Mouse (Mus musculus): ENCODE measurements around the gene Erfe. TPM values are rescaled to one million over a fixed set of nuclear protein-coding genes. Genes with fewer than 3 reads are reported as not detected.
A peak's percentile ranks its signal among the peaks of the same experiment; 100 is the strongest.

Gene Erfe
- polyA plus RNA-seq, 1 experiment from 2014 or later = 1.8 TPM

DNA sequence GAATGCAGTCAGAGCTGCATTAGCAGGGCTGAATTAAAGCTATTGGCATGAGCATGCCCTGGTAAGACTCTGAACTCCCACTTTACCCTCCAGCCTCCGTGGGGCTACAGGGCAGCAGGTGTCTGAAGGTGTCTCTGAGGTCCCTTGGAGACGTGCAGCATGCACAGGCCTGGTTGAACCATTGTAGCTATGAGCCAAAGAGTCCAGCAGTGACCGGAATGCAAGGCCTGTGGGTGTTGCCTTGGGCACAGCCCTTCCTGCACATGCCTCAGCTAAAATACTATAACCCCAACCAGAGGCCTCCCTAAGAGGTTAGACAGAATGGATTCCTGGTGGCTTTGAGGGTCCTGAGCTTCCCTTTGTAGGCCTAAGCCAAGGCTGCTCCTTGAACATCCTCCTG, 15.0 kb upstream of the Erfe start:
- peaks cover 28% of the 10 kb centered on the region for H3K27me3 ChIP-seq (replicated peaks; ENCODE audit: low read depth, poor library complexity, severe bottlenecking)
- WGBS = 80% methylated on average over 3 of the region's 3 CpGs
- peaks cover 11% of the 10 kb centered on the region; the same call in 1 of the 2 replicates for H3K4me1 ChIP-seq
- no peak overlapping the region for H3K27ac ChIP-seq (replicated peaks)
- no peak overlapping the region for H3K4me3 ChIP-seq
- no peaks in the 10 kb centered on the region for H3K9me3 ChIP-seq
- no peaks in the 10 kb centered on the region for H3K36me3 ChIP-seq (replicated peaks)
- DNase-seq (ENCODE audit: low spot score) = no peak

DNA sequence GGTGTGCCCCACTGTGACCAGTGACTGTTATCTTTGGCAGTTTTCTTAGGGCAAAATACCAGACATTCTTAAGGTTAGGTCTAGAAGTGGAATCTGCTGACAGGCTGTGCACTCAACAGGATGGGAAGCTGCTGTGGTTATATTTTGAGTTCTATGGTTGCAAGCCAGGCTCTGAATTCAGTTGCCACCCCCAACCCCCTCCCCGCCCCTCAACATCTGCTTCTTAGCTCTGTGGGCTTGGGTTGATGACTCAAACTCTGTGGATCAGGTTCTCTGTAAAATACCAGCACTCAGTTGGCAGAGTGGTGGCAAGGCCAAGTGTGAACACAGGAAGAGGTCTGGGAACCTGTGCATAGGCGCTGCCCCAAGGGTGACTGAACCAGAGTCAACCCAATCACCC, 14.0 kb upstream of the Erfe start:
- 92% methylated on average over 2 of the region's 2 CpGs for WGBS
- H3K27ac ChIP-seq (replicated peaks) = no peak overlapping the region
- H3K27me3 ChIP-seq (replicated peaks; ENCODE audit: low read depth, poor library complexity, severe bottlenecking) = peaks cover 18% of the 10 kb centered on the region; the same call in 1 of the 2 replicates
- DNase-seq (ENCODE audit: low spot score) = no peak
- no peak overlapping the region for H3K4me3 ChIP-seq
- H3K36me3 ChIP-seq (replicated peaks) = no peaks in the 10 kb centered on the region
- no peaks in the 10 kb centered on the region for H3K9me3 ChIP-seq
- H3K4me1 ChIP-seq = peaks cover 11% of the 10 kb centered on the region; the same call in 1 of the 2 replicates

DNA sequence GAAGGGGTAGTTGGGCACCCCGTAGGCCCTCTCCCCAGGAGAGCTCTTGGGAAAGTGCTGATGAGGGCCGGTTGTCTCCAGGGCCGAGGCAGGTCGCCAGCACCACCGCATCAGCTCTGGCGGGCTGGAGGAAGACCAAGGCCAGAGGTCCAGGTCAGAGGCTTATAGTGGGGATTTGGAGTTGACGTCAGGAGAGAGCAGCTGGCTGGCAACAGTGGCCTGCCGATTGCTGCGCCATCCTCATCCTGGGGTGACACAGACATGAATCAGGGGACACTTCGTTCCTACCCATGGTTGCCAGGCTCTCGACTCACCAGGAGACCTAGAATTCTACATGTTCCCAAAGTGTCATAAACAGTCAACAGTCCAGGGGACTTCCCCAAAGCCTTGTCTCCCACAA, 10.1 kb upstream of the Erfe start:
- no peaks in the 10 kb centered on the region; the same call in 1 of the 2 replicates for H3K27me3 ChIP-seq (replicated peaks; ENCODE audit: low read depth, poor library complexity, severe bottlenecking)

DNA sequence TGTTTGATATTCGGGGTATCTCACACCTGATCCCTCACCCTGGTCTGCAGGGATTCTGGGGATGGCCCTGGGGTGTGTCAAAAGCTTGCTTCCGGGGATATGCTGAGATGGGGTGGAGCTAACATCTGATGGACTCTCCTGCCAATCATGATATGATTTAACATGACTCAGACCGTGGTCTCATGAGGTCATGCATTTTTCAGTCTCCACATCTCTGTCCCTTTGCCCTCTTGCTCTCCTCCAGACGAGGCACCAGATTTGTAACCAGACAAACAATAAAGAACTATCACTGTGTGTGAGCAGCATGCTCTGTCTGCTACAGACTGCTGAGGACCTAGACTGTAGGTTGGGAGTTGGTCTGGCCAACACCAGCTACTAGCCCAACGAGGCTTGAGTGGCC, 4.1 kb upstream of the Erfe start:
- Histone ChIP-seq H3K27me3 (replicated peaks; ENCODE audit: low read depth, poor library complexity, severe bottlenecking) (peaks cover 25% of the 10 kb centered on the region), H3K36me3 (replicated peaks) (no peaks in the 10 kb centered on the region), H3K4me3 (no peak overlapping the region), H3K27ac (replicated peaks) (no peak overlapping the region), H3K4me1 (peaks cover 15% of the 10 kb centered on the region), H3K9me3 (no peaks in the 10 kb centered on the region; the same call in 1 of the 2 replicates)
- DNase-seq (ENCODE audit: low spot score) = no peak
- WGBS = 83% methylated on average over 5 of the region's 5 CpGs

More for the DNA sequence above, 10.1 kb upstream of the Erfe start:
- no peaks in the 10 kb centered on the region for H3K36me3 ChIP-seq (replicated peaks)
- H3K4me3 ChIP-seq = no peak overlapping the region
- no peak overlapping the region for H3K27ac ChIP-seq (replicated peaks)
- peaks cover 6% of the 10 kb centered on the region for H3K4me1 ChIP-seq
- no peak for DNase-seq (ENCODE audit: low spot score)
- 90% methylated on average over 11 of the region's 11 CpGs for WGBS
- H3K9me3 ChIP-seq = no peaks in the 10 kb centered on the region

DNA sequence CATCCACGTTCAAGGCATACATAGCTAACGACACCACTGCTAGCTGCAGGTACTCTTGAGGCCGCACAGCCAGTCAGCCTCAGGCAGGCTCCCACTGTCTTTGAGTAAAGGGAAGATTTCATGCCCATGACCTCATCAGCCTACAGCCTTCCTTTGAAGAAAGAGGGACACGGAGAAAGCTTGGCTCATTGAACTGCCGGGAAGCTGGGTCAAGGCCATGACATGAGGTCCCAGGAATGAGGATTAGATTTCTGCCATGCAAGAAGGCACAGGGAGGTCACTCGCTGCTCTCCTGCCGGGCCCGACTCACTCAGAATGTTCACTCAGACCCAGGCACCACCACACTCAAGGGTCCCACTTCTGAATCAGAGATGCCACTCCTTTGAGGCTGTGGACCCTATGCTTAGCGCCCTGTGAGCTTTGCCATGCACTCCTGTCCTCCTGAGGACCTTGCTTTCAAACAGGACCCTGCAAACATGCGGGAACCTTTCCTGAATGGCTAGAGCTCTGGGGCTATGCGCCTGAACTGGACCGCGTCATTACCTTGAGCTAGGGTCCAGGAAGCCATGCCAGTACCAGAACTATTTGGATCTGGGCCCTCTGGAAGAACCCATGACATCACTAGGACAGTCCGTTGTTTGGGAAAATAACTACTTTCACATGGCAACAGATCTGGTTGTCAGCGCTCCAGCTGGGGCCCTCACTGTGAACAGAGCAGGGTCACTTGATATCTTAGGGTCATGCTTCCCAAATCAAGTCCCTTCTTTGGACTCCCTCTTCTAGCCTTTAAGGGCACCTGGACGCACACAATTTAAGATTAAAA, 1.2 kb upstream of the Erfe start:
- no peak overlapping the region for H3K27ac ChIP-seq (replicated peaks)
- 88% methylated on average over 16 of the region's 16 CpGs for WGBS
- peaks cover 40% of the 10 kb centered on the region for H3K27me3 ChIP-seq (replicated peaks; ENCODE audit: low read depth, poor library complexity, severe bottlenecking)
- H3K9me3 ChIP-seq = no peaks in the 10 kb centered on the region; the same call in 1 of the 2 replicates
- no peak for DNase-seq (ENCODE audit: low spot score)
- H3K36me3 ChIP-seq (replicated peaks) = peaks cover 11% of the 10 kb centered on the region
- H3K4me1 ChIP-seq = peaks cover 20% of the 10 kb centered on the region
- no peak overlapping the region for H3K4me3 ChIP-seq

DNA sequence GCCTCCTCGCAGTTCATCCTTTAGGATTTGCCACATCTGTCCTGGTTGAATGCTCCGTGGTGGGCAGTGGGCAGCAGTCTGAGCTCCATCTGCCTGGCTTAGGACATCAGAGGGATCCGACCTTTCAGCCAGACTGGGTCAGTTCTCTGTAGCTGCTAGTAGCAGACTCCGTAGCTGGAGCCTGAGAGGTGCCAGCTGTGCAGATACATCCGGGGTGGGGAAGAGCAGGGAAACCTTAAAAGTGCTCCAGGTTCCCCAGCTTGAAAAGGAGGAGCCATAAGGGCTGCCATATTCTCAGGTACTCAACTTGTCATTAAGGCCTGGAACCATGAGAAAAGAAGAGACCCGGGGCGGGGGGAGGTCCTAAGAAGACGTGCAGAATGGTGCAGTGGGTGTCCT, 415 bp upstream of the Erfe start:
- H3K36me3 ChIP-seq (replicated peaks) = peaks cover 19% of the 10 kb centered on the region
- no peak for DNase-seq (ENCODE audit: low spot score)
- peak overlapping the region; percentile 84 for H3K27ac ChIP-seq (replicated peaks)
- H3K9me3 ChIP-seq = no peaks in the 10 kb centered on the region; the same call in 1 of the 2 replicates
- peaks cover 20% of the 10 kb centered on the region for H3K4me1 ChIP-seq
- 28% methylated on average over 8 of the region's 8 CpGs for WGBS
- peak overlapping the region; percentile 62 for H3K4me3 ChIP-seq
- peaks cover 40% of the 10 kb centered on the region for H3K27me3 ChIP-seq (replicated peaks; ENCODE audit: low read depth, poor library complexity, severe bottlenecking)

DNA sequence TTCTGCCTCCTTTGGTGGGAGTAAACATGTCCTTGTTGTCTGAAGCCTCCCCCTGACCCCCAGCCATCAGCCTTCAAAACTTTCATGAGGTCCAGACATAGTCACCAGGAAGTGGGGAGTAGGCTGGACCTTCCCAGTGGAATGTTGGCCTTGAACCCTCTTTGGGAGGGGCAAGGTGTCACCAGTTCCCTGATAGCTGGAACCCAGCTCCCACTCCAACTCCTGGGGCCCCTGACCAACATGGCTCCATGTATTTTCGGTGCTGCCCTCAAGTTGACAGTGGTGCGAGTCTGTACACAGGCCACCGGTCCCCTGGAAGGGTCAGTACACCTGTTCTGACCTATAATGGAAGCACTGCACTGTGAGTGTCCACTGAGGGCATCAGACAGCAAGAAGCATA, 1.1 kb downstream of the Erfe start:
- peaks cover 34% of the 10 kb centered on the region for H3K36me3 ChIP-seq (replicated peaks)

DNA sequence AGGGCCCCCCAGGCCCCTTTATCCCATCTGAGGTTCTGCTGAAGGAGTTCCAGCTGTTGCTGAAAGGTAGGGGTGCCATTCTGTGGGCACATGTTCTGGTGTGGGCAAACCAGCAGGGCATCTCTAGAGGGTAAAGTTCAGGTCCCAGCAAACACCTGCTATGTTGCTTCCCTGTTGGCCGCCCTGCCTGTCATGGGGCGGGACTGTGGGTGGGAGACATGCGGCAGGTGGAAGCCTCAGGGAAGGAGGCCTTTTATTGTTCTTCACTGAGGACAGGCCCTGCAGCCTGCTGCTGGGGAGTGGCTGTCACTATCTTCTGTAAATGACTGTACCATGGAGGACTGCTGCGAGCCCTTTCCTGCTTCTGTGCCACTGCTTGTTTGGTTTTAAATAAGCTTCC, 3.2 kb downstream of the Erfe start:
- Histone ChIP-seq H3K27me3 (replicated peaks; ENCODE audit: low read depth, poor library complexity, severe bottlenecking) (peaks cover 40% of the 10 kb centered on the region), H3K4me1 (peaks cover 20% of the 10 kb centered on the region), H3K27ac (replicated peaks) (no peak overlapping the region), H3K9me3 (no peaks in the 10 kb centered on the region; the same call in 1 of the 2 replicates), H3K4me3 (no peak overlapping the region), H3K36me3 (replicated peaks) (peaks cover 55% of the 10 kb centered on the region)
- no peak for DNase-seq (ENCODE audit: low spot score)
- 74% methylated on average over 4 of the region's 4 CpGs for WGBS

More for the DNA sequence above, 1.1 kb downstream of the Erfe start:
- DNase-seq (ENCODE audit: low spot score) = no peak
- no peaks in the 10 kb centered on the region; the same call in 1 of the 2 replicates for H3K9me3 ChIP-seq
- H3K4me1 ChIP-seq = peaks cover 20% of the 10 kb centered on the region
- 98% methylated on average over 3 of the region's 3 CpGs for WGBS
- H3K27ac ChIP-seq (replicated peaks) = no peak overlapping the region
- H3K27me3 ChIP-seq (replicated peaks; ENCODE audit: low read depth, poor library complexity, severe bottlenecking) = peaks cover 40% of the 10 kb centered on the region
- H3K4me3 ChIP-seq = no peak overlapping the region; the same call in 1 of the 2 replicates

DNA sequence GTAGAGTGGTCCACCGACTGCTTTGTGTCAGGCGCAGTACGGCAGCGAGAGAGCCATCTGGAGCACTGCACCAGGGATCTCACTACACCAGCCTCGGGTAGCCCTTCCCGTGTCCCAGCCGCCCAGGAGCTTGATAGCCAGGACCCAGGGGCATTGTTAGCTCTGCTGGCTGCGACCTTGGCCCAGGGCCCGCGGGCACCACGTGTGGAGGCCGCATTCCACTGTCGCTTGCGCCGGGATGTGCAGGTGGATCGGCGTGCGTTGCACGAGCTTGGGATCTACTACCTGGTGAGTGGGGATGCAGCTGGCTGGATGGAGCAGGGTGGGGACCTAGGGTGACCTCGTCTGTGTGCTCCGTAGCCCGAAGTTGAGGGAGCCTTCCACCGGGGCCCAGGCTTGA, 3.8 kb downstream of the Erfe start:
- Histone ChIP-seq H3K36me3 (replicated peaks) (peaks cover 62% of the 10 kb centered on the region), H3K4me1 (peaks cover 20% of the 10 kb centered on the region), H3K27ac (replicated peaks) (no peak overlapping the region), H3K4me3 (no peak overlapping the region), H3K27me3 (replicated peaks; ENCODE audit: low read depth, poor library complexity, severe bottlenecking) (peaks cover 36% of the 10 kb centered on the region), H3K9me3 (no peaks in the 10 kb centered on the region)
- 90% methylated on average over 23 of the region's 23 CpGs for WGBS
- no peak for DNase-seq (ENCODE audit: low spot score)

DNA sequence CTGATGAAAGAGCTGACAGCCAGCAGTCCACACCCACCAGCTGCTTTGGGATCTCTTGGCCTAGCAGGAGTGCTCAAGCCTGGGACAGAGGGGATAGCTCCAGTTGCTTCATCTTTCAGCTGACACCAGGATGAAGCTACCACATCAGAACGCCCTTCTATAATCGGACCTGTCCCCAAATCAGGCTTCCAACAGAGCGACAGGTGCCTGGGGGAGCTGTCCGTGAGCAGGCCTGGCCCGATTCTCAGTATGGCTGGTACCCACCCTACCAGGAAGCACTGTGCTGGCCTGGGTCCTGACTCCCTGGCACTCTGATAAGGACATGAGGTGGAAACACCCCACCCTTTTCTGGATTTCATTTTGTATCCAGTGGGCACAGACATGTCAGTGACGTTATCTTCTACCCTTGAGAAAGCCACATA, 7.2 kb downstream of the Erfe start:
- no peaks in the 10 kb centered on the region for H3K9me3 ChIP-seq
- H3K36me3 ChIP-seq (replicated peaks) = peaks cover 95% of the 10 kb centered on the region
- no peak overlapping the region for H3K4me3 ChIP-seq
- H3K4me1 ChIP-seq = peaks cover 3% of the 10 kb centered on the region; the same call in 1 of the 2 replicates
- DNase-seq (ENCODE audit: low spot score) = no peak
- no peak overlapping the region for H3K27ac ChIP-seq (replicated peaks)
- peaks cover 2% of the 10 kb centered on the region; the same call in 1 of the 2 replicates for H3K27me3 ChIP-seq (replicated peaks; ENCODE audit: low read depth, poor library complexity, severe bottlenecking)
- 94% methylated on average over 6 of the region's 6 CpGs for WGBS

DNA sequence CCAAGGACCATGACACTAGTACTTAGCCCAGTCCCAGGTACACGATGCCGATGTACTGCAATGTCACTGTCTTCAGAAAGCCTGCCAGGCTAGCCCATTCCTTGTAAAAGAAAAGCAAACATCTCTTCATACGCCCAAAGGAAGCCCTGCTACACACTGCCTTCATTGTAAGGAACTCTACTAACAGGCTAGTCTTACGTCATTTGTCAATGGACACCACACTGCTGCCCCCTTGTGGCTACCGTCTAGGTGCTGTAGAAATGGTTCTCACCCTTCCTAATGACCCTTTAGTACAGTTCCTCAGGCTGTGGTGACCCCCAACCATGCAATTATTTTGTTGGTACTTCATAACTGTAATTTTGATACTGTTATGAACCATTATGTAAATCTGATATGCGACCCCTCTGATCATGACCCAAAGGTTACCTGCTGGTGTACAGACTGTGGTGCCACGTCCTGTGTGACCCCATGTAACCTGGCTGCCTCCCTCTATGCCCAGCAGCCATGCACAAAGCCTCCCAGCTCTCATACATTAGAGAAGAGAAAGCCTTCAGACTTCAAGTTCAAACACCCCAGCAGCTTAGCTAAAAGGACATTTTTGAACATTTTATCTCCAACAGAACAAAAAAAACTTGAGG, 14.3 kb downstream of the Erfe start:
- WGBS = 63% methylated on average over 7 of the region's 7 CpGs

DNA sequence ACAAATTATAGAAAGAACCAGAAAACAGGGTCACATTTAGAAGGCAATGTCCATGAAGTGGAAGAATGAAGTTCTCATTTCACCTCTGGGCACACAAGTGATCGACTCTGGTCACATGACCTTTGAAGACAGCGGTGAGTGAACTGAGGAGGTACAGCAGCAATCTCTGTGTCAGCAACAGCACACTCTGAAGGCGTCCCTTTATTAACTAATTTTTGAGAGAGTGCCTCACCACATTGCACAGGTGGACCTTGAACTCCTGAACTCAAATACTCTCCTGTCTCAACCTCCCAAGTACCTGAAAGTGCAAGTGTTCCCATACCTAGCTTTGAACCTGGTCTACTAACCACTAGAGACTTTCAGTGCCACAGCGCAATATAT, 14.9 kb downstream of the Erfe start:
- H3K27ac ChIP-seq (replicated peaks) = no peak overlapping the region
- no peaks in the 10 kb centered on the region for H3K27me3 ChIP-seq (replicated peaks; ENCODE audit: low read depth, poor library complexity, severe bottlenecking)
- no peak overlapping the region for H3K4me3 ChIP-seq
- no peaks in the 10 kb centered on the region for H3K9me3 ChIP-seq
- 93% methylated on average over 4 of the region's 4 CpGs for WGBS
- H3K36me3 ChIP-seq (replicated peaks) = peaks cover 98% of the 10 kb centered on the region
- no peaks in the 10 kb centered on the region for H3K4me1 ChIP-seq
- no peak for DNase-seq (ENCODE audit: low spot score)

More for the DNA sequence above, 14.3 kb downstream of the Erfe start:
- Histone ChIP-seq H3K9me3 (no peaks in the 10 kb centered on the region), H3K27me3 (replicated peaks; ENCODE audit: low read depth, poor library complexity, severe bottlenecking) (no peaks in the 10 kb centered on the region), H3K4me1 (no peaks in the 10 kb centered on the region), H3K4me3 (no peak overlapping the region), H3K27ac (replicated peaks) (no peak overlapping the region), H3K36me3 (replicated peaks) (peaks cover 98% of the 10 kb centered on the region)
- DNase-seq (ENCODE audit: low spot score) = peak; percentile 76

DNA sequence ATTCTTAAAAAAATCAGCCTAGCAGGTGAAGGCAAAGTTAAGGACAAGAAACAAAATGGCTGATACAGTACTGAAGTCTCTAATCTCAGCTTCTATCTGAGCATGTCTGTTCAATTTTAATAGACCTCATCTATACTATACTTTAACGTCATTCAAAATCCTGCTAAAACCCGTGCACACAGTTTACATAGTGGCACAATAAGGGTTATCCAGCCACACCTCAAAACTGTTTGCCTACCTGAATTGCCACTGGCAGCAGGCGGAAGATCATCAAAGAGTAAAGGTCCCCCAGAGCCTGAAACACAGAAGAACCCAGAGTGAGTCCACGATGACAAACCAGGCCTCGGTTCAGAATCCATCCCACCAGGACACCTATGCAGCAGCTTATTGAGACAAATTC, 24.1 kb downstream of the Erfe start:
- Histone ChIP-seq H3K27me3 (replicated peaks; ENCODE audit: low read depth, poor library complexity, severe bottlenecking) (no peaks in the 10 kb centered on the region), H3K27ac (replicated peaks) (no peak overlapping the region), H3K36me3 (replicated peaks) (peaks cover 100% of the 10 kb centered on the region), H3K4me3 (no peak overlapping the region), H3K4me1 (no peaks in the 10 kb centered on the region), H3K9me3 (no peaks in the 10 kb centered on the region)
- WGBS = 95% methylated on average over 5 of the region's 5 CpGs
- DNase-seq (ENCODE audit: low spot score) = no peak
